Mouse (Mus musculus): ENCODE measurements around the gene Sema3b. TPM values are rescaled to one million over a fixed set of nuclear protein-coding genes. Genes with fewer than 3 reads are reported as not detected.
A peak's percentile ranks its signal among the peaks of the same experiment; 100 is the strongest.

Sema3b gene
- polyA plus RNA-seq, 1 experiment = 55.4 TPM

DNA sequence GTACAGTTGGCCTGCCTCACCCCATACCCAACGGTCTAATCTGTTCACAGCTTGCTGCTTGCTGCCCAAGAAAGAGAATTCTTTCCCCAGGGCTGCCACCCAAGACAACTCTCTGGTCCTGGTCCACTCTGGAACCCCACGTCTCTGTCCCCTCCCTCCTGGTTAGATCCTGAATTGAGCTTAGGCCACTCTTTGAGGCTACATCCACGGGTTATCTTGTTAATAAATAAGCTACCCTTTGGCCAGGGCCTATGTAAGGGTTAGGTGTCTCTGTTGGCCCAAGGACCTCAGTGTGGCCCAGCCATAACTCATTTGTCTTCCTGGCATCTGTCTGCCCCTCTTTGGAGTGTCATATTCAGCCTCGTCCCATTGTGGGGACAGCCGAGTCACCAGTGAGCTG, 10.6 kb downstream of the Sema3b start:
- Histone ChIP-seq H3K27me3 (ENCODE audit: control insufficient read depth, insufficient read depth, low read length) (no peaks in the 10 kb centered on the region), H3K36me3 (ENCODE audit: control insufficient read depth, insufficient read depth, low read length) (peaks cover 28% of the 10 kb centered on the region), H3K4me1 (ENCODE audit: control insufficient read depth, insufficient read depth, insufficient read length, low read length) (peaks cover 39% of the 10 kb centered on the region), H3K27ac (ENCODE audit: insufficient read depth, low read depth, low read length) (peak overlapping the region; percentile 45), H3K4me3 (ENCODE audit: low read depth, low read length) (no peak overlapping the region)
- WGBS = 54% methylated on average over 5 of the region's 5 CpGs
- TF ChIP-seq POLR2A (IDR thresholded peaks at IDR 0.05; ENCODE audit: low read depth, low read length) (no peak), CTCF (IDR thresholded peaks at IDR 0.05; ENCODE audit: extremely low read depth, insufficient read length, insufficient replicate concordance, low read depth, low read length) (no peak)

DNA sequence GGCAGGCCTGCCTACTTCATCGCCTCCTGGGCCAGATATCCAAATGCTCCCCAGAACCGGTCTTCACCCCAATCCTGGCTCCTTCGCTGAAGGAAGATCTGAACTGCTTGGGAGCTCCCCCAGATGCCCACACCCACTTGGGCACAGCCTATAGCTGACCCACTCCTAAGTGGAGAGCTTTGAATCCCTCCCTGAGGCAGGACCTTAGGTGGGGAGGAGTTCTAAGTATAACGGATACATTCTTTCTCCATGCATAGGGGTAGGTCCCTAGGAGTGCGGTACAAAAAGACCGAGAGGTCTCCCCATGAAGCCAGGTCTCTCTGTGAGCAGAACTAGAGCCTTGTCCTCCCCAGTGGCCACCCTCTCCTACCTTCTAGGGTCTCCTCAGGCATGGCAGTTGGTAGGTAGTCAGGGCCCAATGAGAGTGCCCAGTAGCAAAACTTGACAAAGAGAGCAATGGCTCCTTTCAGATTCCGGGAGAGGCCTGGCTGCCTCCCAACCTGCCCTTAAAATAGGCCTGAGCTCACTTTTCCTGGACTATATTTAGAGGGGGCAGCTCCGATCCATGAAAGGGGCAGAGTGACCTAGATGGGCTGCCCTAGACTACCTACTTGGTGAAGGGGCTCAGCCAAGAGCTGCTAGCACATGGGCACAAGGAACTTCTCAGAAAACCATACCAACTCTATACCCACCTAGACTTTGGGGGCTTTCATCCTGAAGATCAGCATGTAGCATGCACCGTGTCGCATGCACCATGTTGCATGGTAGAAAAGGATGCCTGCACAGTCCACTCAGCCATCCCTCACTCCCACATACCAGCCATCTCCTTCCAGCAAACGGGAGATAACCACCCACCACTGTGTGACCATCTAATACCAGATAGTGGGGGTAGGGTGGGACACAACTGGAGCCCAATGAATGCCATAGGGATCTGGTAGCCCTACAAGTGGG, 12.1 kb downstream of the Sema3b start:
- H3K27ac ChIP-seq (ENCODE audit: insufficient read depth, low read depth, low read length) = no peak overlapping the region
- WGBS = 80% methylated on average over 11 of the region's 11 CpGs
- H3K4me3 ChIP-seq (ENCODE audit: low read depth, low read length) = no peak overlapping the region
- TF ChIP-seq CTCF (IDR thresholded peaks at IDR 0.05; ENCODE audit: extremely low read depth, insufficient read length, insufficient replicate concordance, low read depth, low read length) (no peak), POLR2A (IDR thresholded peaks at IDR 0.05; ENCODE audit: low read depth, low read length) (no peak)
- H3K36me3 ChIP-seq (ENCODE audit: control insufficient read depth, insufficient read depth, low read length) = peaks cover 35% of the 10 kb centered on the region
- no peaks in the 10 kb centered on the region for H3K27me3 ChIP-seq (ENCODE audit: control insufficient read depth, insufficient read depth, low read length)
- H3K4me1 ChIP-seq (ENCODE audit: control insufficient read depth, insufficient read depth, insufficient read length, low read length) = peaks cover 32% of the 10 kb centered on the region

DNA sequence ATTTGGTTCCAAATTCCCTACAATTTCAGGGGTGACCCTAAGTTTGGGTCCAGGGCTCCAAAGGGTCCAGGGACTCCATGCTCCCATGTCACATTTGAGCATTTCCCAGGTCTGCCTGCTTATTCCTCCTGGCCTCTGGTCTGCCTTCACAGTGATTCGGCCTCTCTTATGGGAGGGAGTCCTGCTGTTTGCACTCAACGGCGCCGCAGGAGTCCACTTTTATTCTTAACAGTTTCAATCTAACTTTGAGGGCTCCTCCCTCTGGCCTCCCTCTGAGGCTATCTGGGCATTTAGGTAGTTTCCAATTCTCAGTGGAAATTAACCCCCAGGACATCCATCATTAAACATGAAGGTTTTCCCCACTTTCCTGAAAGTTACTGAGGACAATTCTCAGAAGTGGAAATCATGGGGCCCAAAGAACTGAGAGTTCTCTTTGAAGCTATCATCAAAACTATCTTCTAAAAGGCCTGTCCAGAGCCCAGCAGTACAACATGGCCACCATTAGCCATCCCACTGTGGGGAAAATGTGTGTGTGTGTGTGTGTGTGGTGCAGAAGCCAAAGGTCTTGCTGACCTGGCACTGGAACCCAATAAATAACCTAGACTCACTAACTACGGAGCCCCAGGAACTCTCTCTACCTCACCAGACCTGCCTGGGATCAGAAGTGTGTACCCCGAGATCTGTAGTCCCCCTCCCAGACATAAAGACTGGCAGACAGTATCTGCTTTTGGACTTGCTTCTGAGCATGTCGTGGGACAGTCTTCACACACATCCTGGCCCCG, 14.6 kb downstream of the Sema3b start:
- H3K27me3 ChIP-seq (ENCODE audit: control insufficient read depth, insufficient read depth, low read length) = no peaks in the 10 kb centered on the region

DNA sequence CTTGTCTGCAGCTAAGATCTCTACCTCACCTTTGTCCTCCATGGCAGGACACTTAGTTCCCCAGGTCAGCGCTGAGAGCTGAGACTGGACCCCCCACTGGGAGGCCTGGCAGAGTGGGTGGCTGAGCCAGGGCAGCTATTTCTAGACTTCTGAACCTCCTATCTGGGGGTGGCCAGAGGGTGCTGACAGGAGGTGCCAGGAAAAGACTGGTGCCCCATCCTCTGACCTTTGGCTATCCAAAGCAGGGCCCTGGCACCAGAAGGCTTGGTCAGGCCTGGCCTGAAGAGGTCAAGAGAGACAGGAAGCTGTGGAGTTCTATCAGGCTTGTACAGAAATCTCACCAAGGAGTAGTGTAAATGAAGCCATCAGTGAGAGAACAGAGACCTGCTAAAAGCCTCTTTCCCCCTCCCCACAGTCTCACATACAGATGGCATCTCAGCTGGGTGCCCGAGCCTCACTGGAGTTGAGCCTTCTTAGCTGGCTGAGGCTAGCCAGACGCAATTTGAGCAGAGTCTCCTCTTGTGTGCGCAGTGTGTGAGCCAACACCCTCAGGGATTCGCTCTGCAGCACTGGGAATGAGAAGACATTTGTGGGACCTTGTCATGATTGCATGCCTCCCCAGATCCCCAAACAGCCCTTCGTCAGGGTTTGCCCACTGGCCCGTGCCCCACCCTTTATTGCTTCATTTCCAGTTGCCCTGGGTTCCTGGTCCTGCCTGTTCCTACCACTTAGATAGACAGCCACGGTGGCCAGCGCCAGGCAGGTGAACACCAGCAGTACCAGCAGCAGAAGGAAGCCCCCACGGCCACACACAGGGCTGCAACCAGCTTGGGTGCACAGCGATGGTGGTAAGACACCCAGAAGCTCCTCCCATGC, 15.7 kb downstream of the Sema3b start:
- 81% methylated on average over 11 of the region's 11 CpGs for WGBS
- no peak for TF ChIP-seq POLR2A (IDR thresholded peaks at IDR 0.05; ENCODE audit: low read depth, low read length)
- no peak for TF ChIP-seq CTCF (IDR thresholded peaks at IDR 0.05; ENCODE audit: extremely low read depth, insufficient read length, insufficient replicate concordance, low read depth, low read length)
- H3K27ac ChIP-seq (ENCODE audit: insufficient read depth, low read depth, low read length) = no peak overlapping the region
- no peak overlapping the region for H3K4me3 ChIP-seq (ENCODE audit: low read depth, low read length)
- peaks cover 28% of the 10 kb centered on the region for H3K4me1 ChIP-seq (ENCODE audit: control insufficient read depth, insufficient read depth, insufficient read length, low read length)
- H3K27me3 ChIP-seq (ENCODE audit: control insufficient read depth, insufficient read depth, low read length) = no peaks in the 10 kb centered on the region
- peaks cover 32% of the 10 kb centered on the region for H3K36me3 ChIP-seq (ENCODE audit: control insufficient read depth, insufficient read depth, low read length)

More for the DNA sequence above, 14.6 kb downstream of the Sema3b start:
- Histone ChIP-seq H3K27ac (ENCODE audit: insufficient read depth, low read depth, low read length) (no peak overlapping the region), H3K36me3 (ENCODE audit: control insufficient read depth, insufficient read depth, low read length) (peaks cover 37% of the 10 kb centered on the region), H3K4me1 (ENCODE audit: control insufficient read depth, insufficient read depth, insufficient read length, low read length) (peaks cover 28% of the 10 kb centered on the region), H3K4me3 (ENCODE audit: low read depth, low read length) (no peak overlapping the region)
- TF ChIP-seq CTCF (IDR thresholded peaks at IDR 0.05; ENCODE audit: extremely low read depth, insufficient read length, insufficient replicate concordance, low read depth, low read length) (no peak), POLR2A (IDR thresholded peaks at IDR 0.05; ENCODE audit: low read depth, low read length) (no peak)
- WGBS = 84% methylated on average over 8 of the region's 8 CpGs

DNA sequence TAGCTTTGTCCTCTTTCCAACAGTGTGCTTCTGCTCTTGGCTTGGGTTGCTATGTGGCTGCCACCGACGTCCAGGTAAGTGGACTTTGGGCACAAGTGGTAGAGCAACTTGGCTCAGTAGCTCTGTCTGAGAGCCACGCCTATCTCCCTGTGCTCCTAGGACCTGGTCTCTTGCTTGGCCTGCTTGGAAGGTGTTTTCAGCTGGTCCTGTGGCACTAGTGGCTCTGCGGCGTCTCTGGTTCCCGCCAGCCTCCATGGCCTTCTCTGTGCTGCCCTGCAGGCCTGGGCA, 18.3 kb downstream of the Sema3b start:
- Histone ChIP-seq H3K27me3 (ENCODE audit: control insufficient read depth, insufficient read depth, low read length) (no peaks in the 10 kb centered on the region), H3K4me3 (ENCODE audit: low read depth, low read length) (peak overlapping the region; percentile 51), H3K4me1 (ENCODE audit: control insufficient read depth, insufficient read depth, insufficient read length, low read length) (peaks cover 25% of the 10 kb centered on the region), H3K36me3 (ENCODE audit: control insufficient read depth, insufficient read depth, low read length) (peaks cover 27% of the 10 kb centered on the region), H3K27ac (ENCODE audit: insufficient read depth, low read depth, low read length) (peak overlapping the region; percentile 94)
- no peak for TF ChIP-seq CTCF (IDR thresholded peaks at IDR 0.05; ENCODE audit: extremely low read depth, insufficient read length, insufficient replicate concordance, low read depth, low read length)
- peak; percentile 36; the same call in 1 of the 2 replicates for TF ChIP-seq POLR2A (IDR thresholded peaks at IDR 0.05; ENCODE audit: low read depth, low read length)
- WGBS = 25% methylated on average over 6 of the region's 6 CpGs

DNA sequence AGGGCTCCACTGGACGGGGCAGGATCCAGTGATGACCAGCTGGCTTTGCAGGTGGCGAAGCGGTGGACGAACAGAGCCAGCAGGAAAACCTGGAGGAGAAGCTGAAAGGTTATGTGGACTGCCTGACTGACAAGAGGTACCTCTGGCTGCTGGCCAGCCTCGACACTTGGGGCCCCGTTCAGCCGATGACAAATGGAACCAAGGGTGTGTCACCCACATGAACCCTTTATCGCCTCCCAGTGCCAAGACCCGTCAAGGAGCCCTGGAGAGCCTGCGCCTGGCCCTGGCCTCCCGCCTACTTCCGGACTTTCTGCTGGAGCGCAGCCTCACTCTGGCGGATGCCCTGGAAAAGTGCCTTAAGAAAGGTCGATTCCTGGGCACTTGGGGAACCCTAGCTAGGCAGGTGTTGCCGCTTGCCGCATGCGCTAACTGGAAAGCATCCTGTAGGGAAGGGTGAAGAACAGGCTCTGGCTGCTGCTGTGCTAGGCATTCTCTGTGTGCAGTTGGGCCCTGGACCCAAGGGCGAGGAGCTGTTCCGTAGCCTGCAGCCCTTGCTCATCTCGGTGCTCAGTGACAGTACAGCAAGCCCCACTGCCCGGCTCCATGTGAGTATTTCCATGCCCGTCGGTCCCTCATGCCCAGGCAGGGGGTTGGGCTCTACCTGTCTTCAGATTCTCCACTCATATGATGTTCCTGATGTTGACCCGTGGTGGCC, 18.8 kb downstream of the Sema3b start:
- no peaks in the 10 kb centered on the region for H3K27me3 ChIP-seq (ENCODE audit: control insufficient read depth, insufficient read depth, low read length)
- H3K36me3 ChIP-seq (ENCODE audit: control insufficient read depth, insufficient read depth, low read length) = peaks cover 27% of the 10 kb centered on the region
- peak; percentile 17; the same call in 1 of the 2 replicates for TF ChIP-seq CTCF (IDR thresholded peaks at IDR 0.05; ENCODE audit: extremely low read depth, insufficient read length, insufficient replicate concordance, low read depth, low read length)
- TF ChIP-seq POLR2A (IDR thresholded peaks at IDR 0.05; ENCODE audit: low read depth, low read length) = no peak
- H3K4me3 ChIP-seq (ENCODE audit: low read depth, low read length) = peak overlapping the region; percentile 51
- peaks cover 25% of the 10 kb centered on the region for H3K4me1 ChIP-seq (ENCODE audit: control insufficient read depth, insufficient read depth, insufficient read length, low read length)
- H3K27ac ChIP-seq (ENCODE audit: insufficient read depth, low read depth, low read length) = peak overlapping the region; percentile 94
- 23% methylated on average over 25 of the region's 25 CpGs for WGBS
